Mouse (Mus musculus) common myeloid progenitor, adult 5-6 weeks (primary cell): ENCODE measurements at regions not wholly inside any gene's neighbourhood (a gene's known extent, or its start where the extent isn't known, plus 50 kb on each side); places are given as distances from the start of the nearest gene placed in this dataset.

ENCODE experiments used
- ATAC-seq: replicated peaks from 2 replicates; pipeline ENCODE4 v1.8.0; 2016; ENCODE audit warnings: low read depth, mild to moderate bottlenecking, moderate TSS enrichment, inconsistent platforms; ENCODE audit not compliant: poor library complexity, severe bottlenecking

- no peak for ATAC-seq
Measured at GRCm38 (mm10) chr7:117746393-117746792, 365.6 kb downstream of the Xylt1 start.

- ATAC-seq = peak; percentile 96
Measured at GRCm38 (mm10) chr7:117739706-117740105, 358.9 kb downstream of the Xylt1 start.

- no peak for ATAC-seq
Measured at GRCm38 (mm10) chr7:117735699-117736020, 354.9 kb downstream of the Xylt1 start.

DNA sequence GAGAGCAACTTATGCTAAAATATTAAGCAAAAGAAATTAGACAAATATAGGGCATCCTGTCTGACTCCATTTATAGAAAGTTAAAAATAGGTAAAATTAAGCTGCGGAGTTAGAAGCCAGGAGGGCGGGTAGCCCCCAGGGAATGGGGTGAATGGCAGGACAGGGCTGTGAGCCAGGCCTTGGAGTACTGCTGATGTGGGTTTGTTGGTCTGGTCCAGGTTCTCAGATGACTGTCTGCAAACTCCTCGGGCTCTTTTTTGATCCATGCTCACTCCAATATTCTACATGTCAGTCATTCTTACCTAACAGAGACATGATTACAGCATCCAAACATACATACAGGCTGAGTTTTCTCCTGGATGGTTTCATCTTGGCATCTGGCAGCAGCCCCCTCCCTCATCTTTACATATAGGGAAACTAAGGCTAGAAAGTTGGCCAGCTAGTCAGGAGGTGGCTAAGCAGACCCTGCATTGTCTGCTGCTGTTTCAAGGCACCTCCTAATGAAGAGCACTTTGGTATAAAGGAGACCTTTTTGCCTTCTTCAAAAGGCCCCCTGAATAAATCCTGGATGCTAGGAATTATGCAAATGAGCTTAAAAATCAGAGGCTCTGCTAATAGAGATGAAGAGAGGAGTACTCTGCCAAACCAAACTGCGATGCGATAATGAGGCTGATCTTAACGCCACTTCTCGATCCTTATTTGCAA lies 354.4 kb downstream of the Xylt1 start:
- no peak for ATAC-seq

GRCm38 (mm10) chr7:117729067-117729466 lies 348.3 kb downstream of the Xylt1 start:
- no peak for ATAC-seq
